Mouse (Mus musculus): ENCODE data around the gene Zfp865. TPM values are rescaled to one million over a fixed set of nuclear protein-coding genes. Genes with fewer than 3 reads are reported as not detected.

The Zfp865 gene
- total RNA-seq, 2 experiments from 2014 or later, result 22.9 to 30.0 TPM

DNA sequence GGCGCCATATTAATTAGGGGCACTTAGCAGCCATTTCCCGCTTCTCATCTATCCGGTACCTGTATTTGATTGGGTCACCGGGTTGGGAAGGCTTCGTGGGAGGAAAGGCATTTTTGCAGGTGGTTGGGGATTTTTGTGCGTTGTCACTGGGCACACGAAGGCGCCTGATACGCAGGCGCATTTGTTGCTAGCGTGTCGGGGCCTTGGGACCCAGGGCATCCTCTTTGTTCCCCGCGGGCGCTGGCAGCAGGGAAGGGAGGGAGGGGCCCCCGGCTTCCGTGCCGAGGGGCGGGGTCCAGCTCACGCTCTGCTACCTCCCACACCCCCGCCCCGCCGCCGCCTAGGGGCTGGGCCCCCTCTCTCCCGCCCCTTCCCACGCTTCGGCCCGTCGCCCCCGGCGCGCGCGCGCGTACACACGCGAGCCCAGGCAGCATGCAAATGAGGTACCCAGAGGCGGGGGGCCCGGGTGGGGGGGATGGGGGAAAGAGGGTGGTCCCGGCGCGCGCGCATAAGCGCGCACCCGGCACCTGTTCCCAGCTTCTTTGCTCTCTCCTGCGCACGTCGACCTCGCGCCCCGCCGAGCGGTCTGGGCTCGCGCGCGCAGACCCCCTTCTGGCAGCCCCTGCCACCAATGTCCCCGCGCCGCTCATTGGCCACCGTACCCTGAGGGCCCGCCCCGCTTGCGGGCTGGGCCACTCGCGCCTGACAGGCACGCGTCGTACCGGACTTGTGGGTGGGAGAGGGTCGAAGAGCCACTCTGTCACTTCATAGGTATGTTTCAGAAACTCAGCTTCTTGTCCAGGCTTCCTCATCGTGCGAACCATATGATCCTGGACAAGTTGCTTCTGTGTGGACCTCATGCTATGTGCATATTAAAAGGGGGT is 4.8 kb upstream of the Zfp865 start, which contains the start of gene Gm44973:
TSS of gene Gm44973 (plus strand) at position 379 of the 884 bp plus-strand sequence.
- peak; percentile 98 for DNase-seq

DNA sequence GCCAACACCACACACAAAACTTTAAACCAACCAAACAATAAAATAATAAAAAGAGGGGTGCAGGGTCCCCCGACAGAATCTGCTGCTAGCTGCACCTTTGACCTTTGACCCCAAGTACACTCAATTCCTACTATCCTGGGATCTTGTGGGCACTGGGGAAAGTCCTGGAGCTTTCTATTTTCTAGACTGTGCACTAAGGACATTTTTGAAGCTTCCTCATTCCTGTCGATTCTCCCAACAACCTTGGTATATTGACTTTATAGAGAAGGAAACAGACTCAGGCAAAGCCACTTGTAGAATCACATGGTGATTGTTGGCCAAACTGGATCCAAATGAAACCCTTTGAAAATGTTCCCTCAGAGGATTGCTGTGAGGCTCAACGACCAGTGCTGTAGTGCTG is 4.1 kb upstream of the Zfp865 start:
- no peak for DNase-seq

DNA sequence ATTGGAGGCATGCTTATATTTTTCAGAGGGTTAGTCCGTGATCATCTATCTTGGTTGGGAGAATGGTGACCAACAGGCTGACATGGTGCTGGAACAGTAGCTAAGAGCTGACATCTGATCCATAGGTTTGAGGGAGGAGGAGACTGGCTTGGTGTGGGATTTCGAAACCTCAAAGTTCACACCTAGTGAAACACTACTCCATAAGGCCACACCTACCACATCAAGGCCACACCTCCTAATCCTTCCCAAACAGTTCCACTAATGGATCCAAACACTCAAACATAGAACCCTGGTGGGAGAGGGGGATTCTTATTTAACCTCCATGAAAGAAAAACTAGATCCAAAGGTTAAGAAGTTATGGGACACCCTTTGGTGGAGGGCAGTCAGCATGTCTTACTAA is 3.3 kb upstream of the Zfp865 start:
- no peak for DNase-seq

DNA sequence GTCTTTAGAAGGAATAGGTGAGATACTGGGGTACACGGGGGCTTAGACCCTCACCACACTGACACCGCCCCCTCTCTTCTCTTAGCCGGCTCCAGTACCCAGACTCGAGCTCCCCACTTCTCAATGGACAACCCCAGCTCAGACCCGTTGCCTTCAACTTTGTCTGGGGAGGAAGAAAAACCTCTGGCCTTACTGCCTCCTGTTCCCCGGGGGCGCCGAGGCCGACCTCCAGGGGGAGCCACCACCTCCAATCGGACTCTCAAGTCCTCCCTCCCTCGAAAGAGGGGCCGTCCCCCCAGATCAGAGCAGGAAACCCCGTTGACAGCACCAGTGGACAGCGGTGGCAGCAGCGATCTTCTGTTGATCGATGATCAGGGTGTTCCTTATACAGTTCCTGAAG is 2.8 kb upstream of the Zfp865 start:
- no peak for DNase-seq

DNA sequence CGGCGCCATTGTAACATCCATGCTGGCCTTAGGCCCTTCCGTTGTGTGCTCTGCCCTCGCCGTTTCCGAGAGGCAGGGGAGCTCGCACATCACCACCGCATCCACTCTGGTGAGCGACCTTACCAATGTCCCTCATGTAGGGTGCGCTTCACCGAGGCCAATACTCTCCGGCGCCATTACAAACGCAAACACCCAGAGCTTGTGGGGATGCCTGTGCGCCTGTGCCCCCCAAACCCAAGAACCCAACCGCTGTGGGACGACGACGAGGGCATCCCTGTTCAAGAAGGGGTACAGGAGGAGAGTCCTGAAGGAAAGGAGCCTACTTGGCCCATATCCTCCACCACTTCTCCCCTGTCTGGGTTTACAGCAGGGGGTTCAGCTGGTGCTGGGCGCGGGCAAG is 2.2 kb upstream of the Zfp865 start:
- no peak for DNase-seq

DNA sequence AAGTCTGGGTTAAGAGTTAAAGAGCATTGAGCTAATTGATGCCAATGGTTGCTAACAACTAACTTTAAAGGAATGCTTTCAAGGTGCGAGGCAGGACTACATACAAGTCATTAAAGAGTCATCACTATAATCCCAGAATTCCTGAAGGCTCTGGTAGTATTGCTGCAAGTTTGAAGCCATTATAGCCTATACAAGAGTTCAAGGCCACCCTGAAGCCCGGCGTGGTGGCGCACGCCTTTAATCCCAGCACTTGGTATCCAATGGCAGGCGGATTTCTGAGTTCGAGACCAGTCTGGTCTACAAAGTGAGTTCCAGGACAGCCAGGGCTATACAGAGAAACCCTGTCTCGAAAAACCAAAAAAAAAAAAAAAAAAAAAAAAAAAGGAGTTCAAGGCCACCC is 600 bp upstream of the Zfp865 start:
- DNase-seq, result peak; percentile 35

DNA sequence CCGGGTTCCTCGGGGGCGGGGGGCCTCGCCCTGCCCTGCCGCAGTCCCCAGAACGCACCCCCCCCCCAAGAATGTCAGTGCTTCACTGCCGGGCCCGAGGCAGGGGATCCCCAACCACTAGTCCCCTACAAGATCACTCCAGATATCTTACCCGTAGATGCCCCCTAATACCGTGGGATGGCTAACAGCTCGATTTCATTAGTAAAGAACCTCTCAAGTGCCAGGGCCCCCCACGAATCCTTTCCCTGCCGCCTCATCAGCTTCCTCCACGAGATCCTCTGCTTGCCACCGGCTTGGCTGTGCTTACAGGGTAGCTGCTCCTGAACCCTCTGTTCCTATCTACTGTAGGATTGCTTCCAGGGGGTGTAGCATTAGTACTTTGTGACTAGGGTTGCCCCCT is 509 bp downstream of the Zfp865 start:
- no peak for DNase-seq

DNA sequence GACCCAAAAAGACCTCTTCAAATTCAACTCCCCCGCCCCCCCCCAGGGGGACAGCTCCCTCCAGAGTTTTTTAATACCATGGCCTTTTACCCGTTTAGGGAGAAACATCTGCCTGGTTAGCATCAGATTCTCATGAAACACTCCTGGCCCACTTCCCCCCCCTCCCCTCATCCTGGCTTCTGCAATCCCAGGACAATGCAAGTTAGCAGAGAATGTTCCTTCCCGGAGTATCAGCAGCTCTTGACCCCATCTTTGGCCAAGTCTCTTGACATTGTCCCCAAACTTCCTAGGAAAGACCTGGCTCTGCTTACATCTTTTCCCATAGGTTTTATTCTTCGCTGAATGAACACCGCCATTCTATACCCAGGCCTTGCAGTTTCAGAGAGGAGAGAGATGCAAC is 1.0 kb downstream of the Zfp865 start:
- no peak for DNase-seq

DNA sequence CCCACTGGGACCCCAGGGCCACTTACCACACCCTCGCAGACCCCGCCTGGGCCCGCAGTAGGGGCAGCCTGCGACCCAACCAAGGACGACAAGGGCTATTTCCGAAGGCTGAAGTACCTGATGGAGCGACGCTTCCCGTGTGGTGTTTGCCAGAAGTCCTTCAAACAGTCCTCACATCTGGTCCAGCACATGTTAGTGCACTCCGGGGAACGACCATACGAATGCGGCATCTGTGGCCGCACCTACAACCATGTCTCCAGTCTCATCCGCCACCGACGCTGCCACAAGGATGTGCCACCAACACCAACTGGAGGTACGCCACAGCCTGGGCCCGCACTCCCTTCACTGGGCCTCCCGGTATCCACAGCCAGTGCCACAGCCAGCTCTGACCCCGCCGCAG is 9.4 kb downstream of the Zfp865 start:
- no peak for DNase-seq

DNA sequence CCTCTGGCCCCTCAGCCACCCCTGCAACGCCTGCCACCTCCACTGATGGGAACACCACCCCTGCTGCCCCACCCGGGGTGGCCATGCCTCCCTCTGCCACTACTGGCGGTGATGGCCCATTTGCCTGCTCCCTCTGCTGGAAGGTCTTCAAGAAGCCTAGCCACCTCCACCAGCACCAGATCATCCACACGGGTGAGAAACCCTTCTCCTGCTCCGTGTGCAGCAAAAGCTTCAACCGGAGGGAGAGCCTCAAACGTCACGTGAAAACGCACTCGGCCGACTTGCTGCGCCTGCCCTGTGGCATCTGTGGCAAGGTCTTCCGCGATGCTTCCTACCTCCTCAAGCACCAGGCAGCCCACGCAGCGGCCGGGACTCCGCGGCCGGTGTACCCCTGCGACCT is 9.8 kb downstream of the Zfp865 start:
- no peak for DNase-seq

DNA sequence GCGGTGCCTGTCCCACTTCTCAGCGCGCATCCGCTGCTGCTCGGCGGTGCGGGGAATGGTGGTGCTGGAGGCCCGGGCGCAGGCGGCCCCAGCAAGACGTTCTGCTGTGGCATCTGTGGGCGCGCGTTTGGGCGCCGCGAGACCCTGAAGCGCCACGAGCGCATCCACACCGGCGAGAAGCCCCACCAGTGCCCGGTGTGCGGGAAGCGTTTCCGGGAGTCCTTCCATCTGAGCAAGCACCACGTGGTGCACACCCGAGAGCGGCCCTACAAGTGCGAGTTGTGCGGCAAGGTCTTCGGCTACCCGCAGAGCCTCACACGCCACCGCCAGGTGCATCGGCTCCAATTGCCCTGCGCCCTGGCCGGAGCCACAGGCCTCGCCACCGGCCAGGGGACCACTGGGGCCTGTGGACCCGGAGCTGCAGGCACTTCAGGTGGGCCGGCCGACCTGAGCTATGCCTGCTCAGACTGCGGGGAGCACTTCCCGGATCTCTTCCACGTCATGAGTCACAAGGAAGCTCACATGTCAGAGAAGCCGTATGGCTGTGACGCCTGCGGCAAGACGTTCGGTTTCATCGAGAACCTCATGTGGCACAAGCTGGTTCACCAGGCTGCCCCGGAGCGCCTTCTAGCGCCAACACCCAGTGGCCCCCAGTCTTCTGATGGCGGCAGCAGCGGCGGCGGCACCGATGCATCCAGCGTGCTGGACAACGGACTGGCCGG is 10.5 kb downstream of the Zfp865 start:
- DNase-seq, result no peak

DNA sequence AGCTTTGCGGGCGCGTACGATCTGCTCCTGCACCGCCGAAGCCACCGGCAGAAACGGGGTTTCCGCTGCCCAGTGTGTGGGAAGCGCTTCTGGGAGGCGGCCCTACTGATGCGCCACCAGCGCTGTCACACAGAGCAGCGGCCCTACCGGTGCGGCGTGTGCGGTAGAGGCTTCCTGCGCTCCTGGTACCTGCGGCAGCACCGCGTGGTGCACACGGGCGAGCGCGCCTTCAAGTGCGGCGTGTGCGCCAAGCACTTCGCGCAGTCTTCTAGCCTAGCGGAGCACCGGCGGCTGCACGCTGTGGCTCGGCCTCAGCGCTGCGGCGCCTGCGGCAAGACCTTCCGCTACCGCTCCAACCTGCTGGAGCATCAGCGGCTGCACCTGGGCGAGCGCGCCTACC is 11.3 kb downstream of the Zfp865 start:
- DNase-seq, result no peak

DNA sequence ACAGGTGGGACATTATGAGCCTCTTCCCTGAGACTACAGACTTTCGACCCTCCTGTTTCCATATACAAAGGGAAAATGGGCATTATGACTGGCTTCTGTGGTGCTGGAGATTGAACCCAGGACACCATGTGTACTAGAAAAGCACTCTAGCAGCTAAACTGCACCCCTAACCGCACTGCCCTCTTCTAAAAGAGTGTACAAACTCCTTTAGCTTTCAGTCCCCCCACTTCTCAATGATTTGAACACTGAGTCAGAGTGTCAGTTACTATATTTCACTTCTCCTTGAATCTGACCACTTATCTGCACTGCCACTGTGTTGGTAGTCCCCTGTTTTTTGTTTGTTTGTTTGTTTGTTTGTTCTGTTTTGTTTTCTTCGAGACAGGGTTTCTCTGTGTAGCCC is 13.6 kb downstream of the Zfp865 start, which contains the start of gene 4632433K11Rik:
TSS of gene 4632433K11Rik (plus strand) at position 301 of the 400 bp plus-strand sequence.
- no peak for DNase-seq

DNA sequence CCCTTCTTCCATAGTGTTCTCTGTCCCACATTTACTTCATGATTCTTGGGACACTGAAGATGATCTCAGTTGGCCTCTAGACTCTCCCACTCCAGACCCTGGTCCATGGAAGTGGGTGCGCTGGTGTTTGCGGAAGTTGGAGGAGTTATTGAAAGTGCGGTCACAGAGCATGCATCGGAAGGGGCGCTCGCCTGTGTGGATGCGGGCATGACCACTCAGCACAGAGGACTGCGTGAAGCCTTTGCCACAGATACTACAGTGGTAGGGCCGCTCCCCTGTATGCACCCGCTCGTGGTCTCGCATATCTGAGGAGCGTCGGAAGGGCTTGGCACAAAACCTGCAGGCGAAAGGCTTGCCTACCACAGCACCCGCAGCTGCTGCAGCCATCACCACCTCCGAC is 15.5 kb downstream of the Zfp865 start:
- no peak for DNase-seq

DNA sequence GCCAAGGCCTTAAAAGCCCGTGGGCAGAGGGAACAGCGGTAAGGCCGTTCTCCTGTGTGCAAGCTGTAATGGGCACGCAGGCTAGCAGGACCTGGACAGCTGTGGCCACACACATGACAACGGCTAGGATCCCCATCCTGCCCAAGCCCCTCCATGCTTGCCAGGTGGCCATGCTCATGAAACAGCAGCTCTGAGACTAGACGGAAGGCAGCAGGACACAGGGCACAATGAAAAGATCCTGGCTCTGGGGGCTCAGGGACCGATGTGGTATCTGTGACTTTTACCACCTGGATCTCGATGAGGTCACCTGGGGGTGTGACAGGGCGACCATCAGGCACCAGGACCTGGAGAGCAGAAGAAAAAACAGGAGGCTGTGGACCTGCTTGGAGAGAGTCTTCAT is 16.0 kb downstream of the Zfp865 start:
- no peak for DNase-seq

DNA sequence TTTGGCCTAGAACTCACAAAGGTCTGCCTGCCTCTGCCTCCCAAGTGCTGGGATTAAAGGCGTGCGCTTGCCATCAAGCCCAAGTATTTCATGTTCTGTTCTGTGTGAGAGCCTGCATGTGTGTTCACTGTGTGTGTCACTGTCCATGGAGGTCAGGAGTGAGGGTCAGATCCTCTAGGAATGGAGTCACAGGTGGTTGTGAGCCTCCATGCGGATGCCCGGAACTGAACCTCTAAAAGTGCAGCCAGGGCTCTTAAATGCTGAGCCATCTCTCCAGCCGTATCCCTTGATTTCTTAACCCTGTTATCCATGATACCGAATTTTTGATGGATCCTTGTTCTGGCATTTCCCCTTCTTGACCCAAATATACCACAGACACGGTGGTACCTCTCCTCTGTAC is 16.9 kb downstream of the Zfp865 start:
- DNase-seq, result no peak

DNA sequence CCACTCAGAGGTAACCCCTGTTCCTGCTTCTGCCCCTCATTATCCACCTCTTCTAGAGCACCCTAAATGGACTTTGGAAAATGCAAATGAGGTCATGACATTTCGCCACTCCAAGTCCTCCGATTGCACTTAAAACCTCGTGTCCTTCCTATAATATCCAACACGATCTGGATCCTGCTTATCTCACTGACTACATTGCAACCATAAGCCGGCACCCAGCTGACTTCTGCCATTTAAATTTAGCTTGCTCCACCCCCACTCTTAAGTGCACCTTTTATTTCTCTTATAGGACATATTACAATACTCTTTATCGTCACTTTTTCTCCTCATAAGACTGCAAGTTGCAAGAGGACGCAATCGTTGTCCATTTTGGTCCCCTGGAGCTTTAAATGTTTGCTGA is 17.3 kb downstream of the Zfp865 start:
- no peak for DNase-seq

DNA sequence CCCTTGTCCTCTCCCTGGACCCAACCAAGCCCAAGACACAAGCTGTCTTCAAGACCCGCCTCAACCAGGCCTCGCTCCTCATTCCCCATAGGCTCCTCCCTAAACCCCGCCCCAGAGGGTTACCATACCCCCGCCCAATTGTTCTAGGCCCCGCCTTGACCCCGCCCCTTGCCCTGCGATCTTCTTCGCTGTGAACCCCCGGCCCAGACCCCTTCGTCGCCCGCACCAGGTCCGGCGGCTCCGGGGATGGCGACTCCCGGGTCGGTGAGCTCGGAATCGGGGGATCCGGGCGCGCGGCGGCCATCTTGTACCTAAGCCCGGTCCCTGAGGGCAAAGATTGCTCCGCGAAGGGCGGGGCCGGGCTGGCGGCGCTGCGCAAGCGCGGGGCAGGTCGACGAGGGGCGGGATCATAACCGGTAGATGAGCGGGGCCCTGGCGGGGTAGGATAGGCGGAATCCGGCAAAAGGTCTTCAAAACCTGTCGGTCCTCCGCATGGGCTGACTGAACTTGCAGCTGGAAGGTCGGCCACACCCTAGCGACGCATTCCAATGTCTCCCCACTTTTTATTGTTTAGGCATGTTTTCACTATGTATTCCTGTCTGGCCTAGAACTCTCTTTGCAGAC is 18.0 kb downstream of the Zfp865 start, which contains the start of gene Zfp784:
TSS of gene Zfp784 (minus strand) at position 338 of the 624 bp plus-strand sequence.
- peak; percentile 96 for DNase-seq

DNA sequence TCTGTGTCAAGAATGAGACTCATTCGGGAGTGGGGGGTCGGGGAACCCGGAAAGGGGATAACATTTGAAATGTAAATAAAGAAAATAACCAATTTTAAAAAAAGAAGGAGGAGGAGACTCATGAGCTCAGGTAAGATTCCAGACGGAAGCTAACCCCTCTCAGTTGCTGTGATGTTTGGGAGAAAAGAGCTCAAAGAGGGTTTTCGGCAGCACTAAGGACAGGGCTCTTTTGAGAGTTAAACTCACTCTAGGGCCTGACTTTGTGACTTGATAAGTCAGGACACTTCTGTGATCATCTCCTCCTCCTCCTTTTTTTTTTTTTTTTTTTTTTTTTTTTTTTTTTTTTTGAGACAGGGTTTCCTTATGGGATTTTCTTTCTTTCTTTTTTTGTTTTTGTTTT is 18.8 kb downstream of the Zfp865 start:
- DNase-seq, result no peak

DNA sequence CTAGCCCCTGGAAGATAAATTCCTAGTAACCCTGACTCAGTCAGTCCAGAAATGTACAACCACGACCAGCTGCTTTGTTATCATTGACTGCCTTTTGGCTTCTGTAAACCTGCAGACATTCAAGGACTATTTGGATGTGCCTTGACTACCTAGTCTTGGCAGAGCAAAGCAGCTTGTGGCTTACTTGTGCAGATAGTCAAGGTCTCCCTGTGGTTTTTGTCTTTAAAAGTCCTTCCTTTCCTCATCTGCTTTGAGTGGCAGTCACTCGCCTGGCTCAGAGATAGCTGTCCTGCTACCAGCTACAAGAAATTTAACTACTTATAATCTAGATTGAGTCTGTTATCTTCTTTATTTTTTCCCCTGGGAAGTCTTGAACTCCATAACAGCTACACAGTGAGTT is 24.8 kb downstream of the Zfp865 start:
- no peak for DNase-seq

DNA sequence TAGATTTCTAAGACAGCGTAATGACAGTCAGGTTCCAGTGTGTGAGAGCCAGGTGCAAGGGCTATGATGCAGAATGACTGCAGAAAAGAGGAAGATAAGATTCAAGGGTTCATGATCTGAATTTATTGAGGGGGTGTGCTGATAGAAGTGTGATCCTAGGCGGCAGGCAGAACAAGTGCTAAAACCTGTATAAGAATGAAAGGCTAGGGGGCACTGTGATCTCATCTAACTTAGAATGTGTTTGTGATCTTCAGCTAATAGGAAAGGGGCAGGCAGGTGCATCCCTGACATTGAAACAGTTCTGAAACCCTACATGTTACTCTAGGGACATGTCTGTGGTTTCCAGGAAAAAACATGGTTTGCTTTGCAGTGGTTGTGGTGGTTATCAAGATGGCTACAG is 25.9 kb downstream of the Zfp865 start:
- no peak for DNase-seq

DNA sequence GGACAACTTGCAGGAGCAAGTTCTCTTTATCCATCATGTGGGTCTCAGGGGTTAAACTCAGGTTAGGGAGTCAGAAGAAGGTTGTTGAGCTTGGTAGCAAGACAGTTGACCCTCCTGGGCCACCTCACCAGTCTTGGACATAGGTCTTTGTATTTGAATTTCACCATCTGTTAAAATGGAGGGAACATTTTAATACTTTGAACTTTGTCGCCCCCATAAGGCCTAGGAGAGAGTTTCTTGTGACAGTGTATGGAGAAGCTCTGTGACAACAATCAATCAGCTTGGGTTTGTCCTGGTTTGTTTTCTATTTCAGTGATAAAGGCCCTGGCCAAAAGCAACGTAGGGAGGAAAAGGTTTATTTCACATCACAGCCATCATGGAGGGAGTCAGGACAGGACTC is 27.1 kb downstream of the Zfp865 start:
- no peak for DNase-seq
